Mouse (Mus musculus) hindbrain, postnatal 0 days (tissue): ENCODE measurements around the gene Gm5244. TPM values are rescaled to one million over a fixed set of nuclear protein-coding genes. Genes with fewer than 3 reads are reported as not detected.

Experiments used
- ATAC-seq: fragments of 200-750 bp; cut with Nextera tagmentation; 2 replicates; pipeline ENCODE4 v1.8.0; 2017; ENCODE audit warnings: mild to moderate bottlenecking, moderate TSS enrichment, moderate library complexity
- DNase-seq: peaks from one replicate; pipeline ENCODE4 v3.0.0-alpha.2; 2015; ENCODE audit warnings: low spot score
- H3K27ac ChIP-seq: fragments of 300-500 bp; sonication (generic); 2 replicates; pipeline ENCODE4 v1.5.1; 2014; ENCODE audit warnings: mild to moderate bottlenecking
- H3K27me3 ChIP-seq: fragments of 300-500 bp; sonication (generic); 2 replicates; pipeline ENCODE4 v1.6.1; 2014; ENCODE audit warnings: low read length, mixed read lengths; ENCODE audit not compliant: insufficient read depth
- H3K36me3 ChIP-seq: fragments of 300-500 bp; sonication (generic); 2 replicates; pipeline ENCODE4 v1.6.1; 2014; ENCODE audit warnings: low read length, mixed read lengths; ENCODE audit not compliant: insufficient read depth
- H3K4me1 ChIP-seq: fragments of 300-500 bp; sonication (generic); 2 replicates; pipeline ENCODE4 v1.6.1; 2014; ENCODE audit warnings: antibody characterized with exemption, low read length, mixed read lengths; ENCODE audit not compliant: insufficient read depth
- H3K4me2 ChIP-seq: fragments of 300-500 bp; sonication (generic); 2 replicates; pipeline ENCODE4 v1.6.1; 2014; ENCODE audit warnings: low read depth, mild to moderate bottlenecking, low read length, moderate library complexity, mixed read lengths
- H3K4me3 ChIP-seq: fragments of 300-500 bp; sonication (generic); 2 replicates; pipeline ENCODE4 v1.5.1; 2014; ENCODE audit warnings: low read length
- H3K9ac ChIP-seq: fragments of 300-500 bp; sonication (generic); replicated peaks from 2 replicates; pipeline ENCODE4 v1.6.1; 2014; ENCODE audit warnings: mild to moderate bottlenecking, low read length, moderate library complexity, mixed read lengths
- H3K9me3 ChIP-seq: fragments of 300-500 bp; sonication (generic); 2 replicates; pipeline ENCODE4 v1.6.1; 2016; ENCODE audit warnings: low read length, mixed read lengths
- CTCF ChIP-seq: IDR thresholded peaks from 2 replicates; pipeline ENCODE4 v1.5.1; 2016; ENCODE audit warnings: antibody characterized with exemption, control low read depth, low read depth
- whole genome bisulfite sequencing: fragments of 180-500 bp; shearing (Covaris S2); extraction: QIAGEN DNeasy Blood & Tissue Kit; methylation state at CpG from one replicate; pipeline ENCODE4 v1.1.7; 2014; 5-methylcytosine and 5-hydroxymethylcytosine counted together
- polyA plus RNA-seq: library from polyadenylated mRNA; unstranded; fragments of >200 nt; fragmentation: Nextera tagmentation; extraction: Ambion mirVana; gene quantifications from 2 replicates; pipeline ENCODE4 v1.2.1, GENCODE M21; 2015
- total RNA-seq: library from RNA; depleted of rRNA; stranded (reverse); fragments of >200 nt; gene quantifications from 2 replicates; pipeline ENCODE4 v1.2.3, GENCODE M21; 2014

The Gm5244 gene
- total and polyA plus RNA-seq, 2 experiments from 2014 or later, result not detected

DNA sequence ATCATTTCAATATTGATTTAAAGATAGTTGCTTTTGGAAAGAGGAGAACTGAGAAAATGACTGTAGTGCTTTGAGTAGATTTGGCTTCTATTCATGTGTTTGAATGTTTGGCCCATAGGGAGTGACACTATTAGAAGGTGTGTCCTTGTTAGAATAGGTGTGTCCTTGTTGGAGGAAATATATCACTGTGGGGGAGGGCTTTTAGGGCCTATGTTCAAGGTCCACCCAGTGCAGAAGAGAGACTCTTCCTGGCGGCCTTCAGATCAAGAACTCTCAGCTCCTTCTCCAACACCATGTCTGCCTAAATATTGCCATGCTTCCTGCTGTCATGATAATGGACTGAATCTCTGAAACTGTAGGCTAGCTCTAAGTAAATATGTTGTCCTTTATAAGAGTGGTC lies 42.2 kb upstream of the Gm5244 start:
- 80% methylated on average over 1 of the region's 1 CpGs for WGBS
- H3K9ac ChIP-seq, result no peak overlapping the region
- no peaks in the 10 kb centered on the region for H3K4me1 ChIP-seq
- no peaks in the 10 kb centered on the region for H3K9me3 ChIP-seq
- no peak overlapping the region for H3K27ac ChIP-seq
- ATAC-seq, result no peak
- no peaks in the 10 kb centered on the region for H3K27me3 ChIP-seq
- no peak for DNase-seq
- no peak for TF ChIP-seq CTCF
- H3K4me2 ChIP-seq, result no peak overlapping the region
- H3K36me3 ChIP-seq, result no peaks in the 10 kb centered on the region
- no peak overlapping the region for H3K4me3 ChIP-seq

- Histone ChIP-seq H3K27me3 (no peaks in the 10 kb centered on the region), H3K4me2 (no peak overlapping the region), H3K4me3 (no peak overlapping the region), H3K27ac (no peak overlapping the region), H3K9ac (no peak overlapping the region), H3K36me3 (no peaks in the 10 kb centered on the region), H3K4me1 (no peaks in the 10 kb centered on the region), H3K9me3 (no peaks in the 10 kb centered on the region)
- DNase-seq, result no peak
- 85% methylated on average over 3 of the region's 3 CpGs for WGBS
- TF ChIP-seq CTCF, result no peak
- ATAC-seq, result no peak
These were observed 40.8 kb upstream of the Gm5244 start for GRCm38 (mm10) chr19:12805730-12806129.

GRCm38 (mm10) chr19:12806214-12806613 lies 40.3 kb upstream of the Gm5244 start:
- no peak overlapping the region for H3K4me2 ChIP-seq
- WGBS, result 80% methylated on average over 2 of the region's 2 CpGs
- DNase-seq (no peak), ATAC-seq (no peak)
- H3K9ac ChIP-seq, result no peak overlapping the region
- H3K27ac ChIP-seq, result no peak overlapping the region
- H3K9me3 ChIP-seq, result no peaks in the 10 kb centered on the region
- no peaks in the 10 kb centered on the region for H3K27me3 ChIP-seq
- H3K36me3 ChIP-seq, result no peaks in the 10 kb centered on the region
- no peak for TF ChIP-seq CTCF
- no peaks in the 10 kb centered on the region for H3K4me1 ChIP-seq
- no peak overlapping the region for H3K4me3 ChIP-seq

DNA sequence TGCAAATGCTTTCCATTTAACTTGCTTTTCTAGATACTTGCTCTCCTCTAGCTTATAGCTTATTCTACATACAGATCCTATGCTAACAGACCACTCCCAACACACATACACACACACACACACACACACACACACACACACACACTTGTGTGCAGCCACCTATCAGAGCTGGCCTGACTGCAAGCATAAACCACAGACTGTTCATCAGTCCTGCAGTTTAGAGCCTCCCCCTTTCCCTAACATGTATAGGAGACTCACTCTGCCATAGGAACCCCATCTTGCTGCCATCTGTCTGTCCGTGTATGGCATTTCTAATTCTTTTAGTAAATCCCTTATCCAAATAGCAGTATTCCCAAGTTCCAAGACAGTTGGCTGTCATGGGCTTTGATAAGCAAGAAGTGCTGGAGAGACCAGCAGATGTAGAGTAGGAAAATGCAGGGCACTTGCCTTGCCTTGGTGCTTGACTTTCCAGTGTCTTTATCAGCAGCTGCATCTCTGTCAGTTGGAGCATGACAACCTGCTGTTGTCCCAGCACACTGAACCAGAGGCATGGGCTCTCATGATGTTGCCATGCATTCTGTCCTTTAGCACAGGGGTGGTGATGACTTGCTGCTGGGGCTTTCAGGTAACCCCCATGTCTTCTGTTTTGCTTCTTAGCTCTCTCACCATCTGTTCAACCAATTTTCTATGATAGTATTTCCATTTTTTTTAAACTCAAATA lies 33.7 kb upstream of the Gm5244 start:
- H3K27me3 ChIP-seq, result no peaks in the 10 kb centered on the region
- H3K36me3 ChIP-seq, result no peaks in the 10 kb centered on the region
- no peaks in the 10 kb centered on the region for H3K9me3 ChIP-seq
- no peak overlapping the region for H3K4me3 ChIP-seq
- no peak for ATAC-seq
- WGBS, result 72% methylated on average over 1 of the region's 1 CpGs
- DNase-seq, result no peak
- no peak overlapping the region for H3K9ac ChIP-seq
- no peak overlapping the region for H3K4me2 ChIP-seq
- no peak overlapping the region for H3K27ac ChIP-seq
- no peaks in the 10 kb centered on the region for H3K4me1 ChIP-seq
- TF ChIP-seq CTCF, result no peak

GRCm38 (mm10) chr19:12813883-12814282 lies 32.6 kb upstream of the Gm5244 start:
- no peaks in the 10 kb centered on the region for H3K36me3 ChIP-seq
- TF ChIP-seq CTCF, result no peak
- H3K9ac ChIP-seq, result no peak overlapping the region
- no peaks in the 10 kb centered on the region for H3K27me3 ChIP-seq
- no peak overlapping the region for H3K27ac ChIP-seq
- H3K9me3 ChIP-seq, result no peaks in the 10 kb centered on the region
- 88% methylated on average over 1 of the region's 1 CpGs for WGBS
- H3K4me2 ChIP-seq, result no peak overlapping the region
- no peak overlapping the region for H3K4me3 ChIP-seq
- DNase-seq (no peak), ATAC-seq (no peak)
- no peaks in the 10 kb centered on the region for H3K4me1 ChIP-seq

- DNase-seq (no peak), ATAC-seq (no peak)
- no peaks in the 10 kb centered on the region for H3K9me3 ChIP-seq
- no peak overlapping the region for H3K27ac ChIP-seq
- no peaks in the 10 kb centered on the region for H3K27me3 ChIP-seq
- H3K4me3 ChIP-seq, result no peak overlapping the region
- TF ChIP-seq CTCF, result no peak
- 91% methylated on average over 1 of the region's 1 CpGs for WGBS
- no peaks in the 10 kb centered on the region for H3K4me1 ChIP-seq
- no peak overlapping the region for H3K4me2 ChIP-seq
- no peak overlapping the region for H3K9ac ChIP-seq
- no peaks in the 10 kb centered on the region for H3K36me3 ChIP-seq
These were observed 28.0 kb upstream of the Gm5244 start for GRCm38 (mm10) chr19:12818507-12818906.

GRCm38 (mm10) chr19:12820383-12820782 lies 26.1 kb upstream of the Gm5244 start:
- Histone ChIP-seq H3K9ac (no peak overlapping the region), H3K27ac (no peak overlapping the region), H3K36me3 (no peaks in the 10 kb centered on the region), H3K4me3 (no peak overlapping the region), H3K4me1 (no peaks in the 10 kb centered on the region), H3K9me3 (no peaks in the 10 kb centered on the region), H3K4me2 (no peak overlapping the region), H3K27me3 (no peaks in the 10 kb centered on the region)
- ATAC-seq, result no peak
- DNase-seq, result peak; percentile 60
- 35% methylated on average over 4 of the region's 4 CpGs for WGBS
- peak; percentile 71 for TF ChIP-seq CTCF
